Mouse (Mus musculus) heart, adult 2 months (tissue): ENCODE results near the gene Lamb3.

Experiments used
- CTCF ChIP-seq: fragments of 200-600 bp; IDR thresholded peaks from 2 replicates; pipeline ENCODE4 v1.8.1; 2022; ENCODE audit warnings: antibody characterized with exemption, mild to moderate bottlenecking, moderate library complexity
- POLR2A ChIP-seq: fragments of 200-500 bp; IDR thresholded peaks from 2 replicates; pipeline ENCODE4 v1.6.1; 2011; ENCODE audit warnings: mild to moderate bottlenecking, low read depth, low read length, control low read depth; ENCODE audit not compliant: insufficient read depth

DNA sequence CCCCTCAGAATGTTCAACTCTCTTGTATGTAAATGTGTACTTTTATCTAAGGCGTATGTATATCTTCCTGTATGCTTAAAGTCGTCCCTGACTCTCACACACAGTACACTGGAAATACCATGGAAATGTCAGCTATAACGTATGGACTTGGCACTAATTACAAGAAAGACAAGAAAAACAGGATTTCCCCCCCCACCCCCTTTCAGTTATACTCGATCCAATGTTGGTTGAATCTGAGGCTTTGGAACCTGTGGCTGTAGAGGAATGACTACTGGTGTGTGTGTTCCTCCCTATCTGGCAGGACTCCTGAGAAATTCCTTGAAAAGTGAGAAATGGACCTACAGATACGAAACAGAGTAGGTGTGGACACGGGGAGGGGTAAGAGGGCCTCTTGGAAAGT lies 19.2 kb upstream of the Lamb3 start:
- TF ChIP-seq POLR2A (no peak), CTCF (no peak)
